Mouse (Mus musculus) liver, embryonic 14.5 days (tissue): Measurements from ENCODE around the gene Nebl.

Experiments used
- CTCF ChIP-seq: IDR thresholded peaks from 2 replicates; pipeline ENCODE4 v1.5.1; 2016; ENCODE audit warnings: antibody characterized with exemption, low read depth, control low read depth
- EP300 ChIP-seq: IDR thresholded peaks from 2 replicates; pipeline ENCODE4 v1.6.1; 2016; ENCODE audit warnings: antibody characterized with exemption, low read depth

DNA sequence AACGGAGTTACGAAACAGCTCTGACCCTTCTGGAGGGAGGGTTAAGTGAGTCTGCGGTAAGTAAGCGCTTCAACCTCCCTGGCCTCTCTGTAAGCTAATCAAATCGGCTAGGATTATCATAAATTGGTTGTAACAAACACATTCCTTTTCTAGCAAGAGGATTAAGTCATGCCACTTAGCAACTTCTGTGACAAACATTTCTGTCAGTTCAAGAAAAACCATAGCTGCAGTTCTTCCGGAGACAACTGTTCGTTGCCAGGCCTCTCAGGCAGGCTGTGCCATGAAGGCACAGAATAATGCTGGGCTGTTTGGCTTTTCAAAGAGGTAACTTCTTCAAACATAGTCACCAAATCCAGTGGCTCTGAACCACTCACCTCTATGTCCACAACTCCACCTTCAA is 946 bp upstream of the Nebl start:
- TF ChIP-seq CTCF (no peak), EP300 (no peak)
